ENCODE assay signal across 18 mouse cellular contexts in the genomic region with DNA sequence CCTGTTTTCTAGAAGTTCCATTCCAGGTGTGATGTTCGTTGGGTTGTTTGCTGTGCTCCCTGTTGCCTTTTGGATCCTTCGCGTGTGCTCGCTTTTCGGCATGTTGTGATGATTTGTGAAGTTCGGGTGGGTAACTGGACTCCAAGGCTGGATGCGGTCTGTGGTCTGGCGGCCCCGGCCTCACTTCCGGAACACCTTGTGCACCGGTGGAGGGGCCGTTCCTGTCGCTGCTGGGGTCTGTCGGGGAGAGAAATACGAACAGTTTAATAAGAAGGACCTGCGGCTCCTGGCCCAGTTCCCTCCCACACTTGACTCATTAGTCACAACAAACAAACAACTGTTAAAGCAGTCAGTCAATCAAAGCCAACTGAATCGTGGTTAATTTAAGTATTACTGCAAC.
"Had no signal": no experiment of that assay in that cellular context is flagged by ENCODE, and none has a peak within 500 bp of the region (broad histone marks: within the 10 kb centered on the region; RNA-seq: fewer than 3 reads in every experiment).

No protein-coding gene starts in this region.

- ATAC-seq: lung, postnatal 0 days; midbrain, embryonic 15.5 days had no signal

- H3K27me3 ChIP-seq: kidney, embryonic 15.5 days; liver, embryonic 15.5 days; megakaryocyte, embryonic 14.5 days; midbrain, embryonic 15.5 days; neural tube, embryonic 12.5 days; stomach, embryonic 15.5 days had no signal

- H3K4me2 ChIP-seq: kidney, embryonic 15.5 days; liver, embryonic 11.5 days; liver, embryonic 15.5 days; midbrain, embryonic 11.5 days; midbrain, embryonic 15.5 days; neural tube, embryonic 12.5 days; stomach, embryonic 15.5 days had no signal

- H3K4me1 ChIP-seq: kidney, embryonic 15.5 days; limb, embryonic 10.5 days; liver, embryonic 15.5 days; megakaryocyte, embryonic 14.5 days; midbrain, embryonic 15.5 days; neural tube, embryonic 12.5 days; stomach, embryonic 15.5 days had no signal

- H3K9me3 ChIP-seq: kidney, embryonic 15.5 days; limb, embryonic 10.5 days; liver, embryonic 15.5 days; midbrain, embryonic 15.5 days; neural tube, embryonic 12.5 days; stomach, embryonic 15.5 days had no signal

- H3K27ac ChIP-seq: kidney, embryonic 15.5 days; left cerebral cortex, adult 2 months; limb, embryonic 10.5 days; liver, embryonic 15.5 days; midbrain, embryonic 15.5 days; neural tube, embryonic 12.5 days; stomach, embryonic 15.5 days had no signal

- H3K4me3 ChIP-seq: kidney, embryonic 15.5 days; left cerebral cortex, adult 2 months; limb, embryonic 10.5 days; liver, embryonic 15.5 days; megakaryocyte, embryonic 14.5 days; midbrain, embryonic 15.5 days; neural tube, embryonic 12.5 days; stomach, embryonic 15.5 days had no signal

- DNase-seq: kidney, postnatal 14 days; lung, adult 2 months; lung, postnatal 36 days; right cerebral cortex, postnatal 4 days; spleen, adult 18-20 months; thymus, adult 2 months; thymus, postnatal 25 days had no signal

- H3K9ac ChIP-seq: kidney, embryonic 15.5 days; liver, embryonic 15.5 days; midbrain, embryonic 15.5 days; neural tube, embryonic 12.5 days; stomach, embryonic 15.5 days had no signal

- H3K36me3 ChIP-seq: liver, embryonic 15.5 days had no signal
